Mouse (Mus musculus) midbrain, embryonic 11.5 days (tissue): ENCODE results near the gene Pknox2. TPM values are rescaled to one million over a fixed set of nuclear protein-coding genes. Genes with fewer than 3 reads are reported as not detected.

Experiments used
- ATAC-seq: fragments of 200-750 bp; cut with Nextera tagmentation; 2 replicates; pipeline ENCODE4 v1.8.0; 2017; ENCODE audit warnings: moderate TSS enrichment, moderate library complexity; ENCODE audit not compliant: low FRiP score
- DNase-seq: peaks from one replicate; pipeline ENCODE4 v3.0.0; 2015; ENCODE audit warnings: low spot score; ENCODE audit errors: missing footprints
- H3K27ac ChIP-seq: fragments of 300-500 bp; sonication (generic); 2 replicates; pipeline ENCODE4 v1.5.1; 2014; ENCODE audit warnings: low read depth, low read length
- H3K27me3 ChIP-seq: fragments of 300-500 bp; sonication (generic); 2 replicates; pipeline ENCODE4 v1.6.1; 2014; ENCODE audit warnings: mild to moderate bottlenecking, low read length, moderate library complexity, mixed read lengths; ENCODE audit not compliant: control insufficient read depth, insufficient read depth
- H3K36me3 ChIP-seq: fragments of 300-500 bp; sonication (generic); 2 replicates; pipeline ENCODE4 v1.6.1; 2014; ENCODE audit warnings: mild to moderate bottlenecking, low read length, moderate library complexity, mixed read lengths; ENCODE audit not compliant: control insufficient read depth, insufficient read depth
- H3K4me1 ChIP-seq: fragments of 300-500 bp; sonication (generic); 2 replicates; pipeline ENCODE4 v1.6.1; 2014; ENCODE audit warnings: low read length; ENCODE audit not compliant: control insufficient read depth, insufficient read depth
- H3K4me2 ChIP-seq: fragments of 300-500 bp; sonication (generic); 2 replicates; pipeline ENCODE4 v1.6.1; 2014; ENCODE audit warnings: mild to moderate bottlenecking, moderate library complexity
- H3K4me3 ChIP-seq: fragments of 300-500 bp; sonication (generic); 2 replicates; pipeline ENCODE4 v1.5.1; 2014; ENCODE audit warnings: low read depth, low read length
- H3K9ac ChIP-seq: fragments of 300-500 bp; sonication (generic); 2 replicates; pipeline ENCODE4 v1.6.1; 2014; ENCODE audit warnings: low read length
- H3K9me3 ChIP-seq: fragments of 300-500 bp; sonication (generic); 2 replicates; pipeline ENCODE4 v1.6.1; 2016; ENCODE audit warnings: low read length; ENCODE audit not compliant: control insufficient read depth
- WGBS: fragments of 180-500 bp; shearing (Covaris S2); extraction: QIAGEN DNeasy Blood & Tissue Kit; methylation state at CpG from one replicate; pipeline ENCODE4 v1.1.7; 2014; 5-methylcytosine and 5-hydroxymethylcytosine counted together
- polyA plus RNA-seq: library from polyadenylated mRNA; unstranded; fragments of >200 nt; fragmentation: Nextera tagmentation; extraction: Ambion mirVana; gene quantifications from 2 replicates; pipeline ENCODE4 v1.2.1, GENCODE M21; 2014

Gene Pknox2
- polyA plus RNA-seq, 1 experiment from 2014 or later, result 20.2 TPM

DNA sequence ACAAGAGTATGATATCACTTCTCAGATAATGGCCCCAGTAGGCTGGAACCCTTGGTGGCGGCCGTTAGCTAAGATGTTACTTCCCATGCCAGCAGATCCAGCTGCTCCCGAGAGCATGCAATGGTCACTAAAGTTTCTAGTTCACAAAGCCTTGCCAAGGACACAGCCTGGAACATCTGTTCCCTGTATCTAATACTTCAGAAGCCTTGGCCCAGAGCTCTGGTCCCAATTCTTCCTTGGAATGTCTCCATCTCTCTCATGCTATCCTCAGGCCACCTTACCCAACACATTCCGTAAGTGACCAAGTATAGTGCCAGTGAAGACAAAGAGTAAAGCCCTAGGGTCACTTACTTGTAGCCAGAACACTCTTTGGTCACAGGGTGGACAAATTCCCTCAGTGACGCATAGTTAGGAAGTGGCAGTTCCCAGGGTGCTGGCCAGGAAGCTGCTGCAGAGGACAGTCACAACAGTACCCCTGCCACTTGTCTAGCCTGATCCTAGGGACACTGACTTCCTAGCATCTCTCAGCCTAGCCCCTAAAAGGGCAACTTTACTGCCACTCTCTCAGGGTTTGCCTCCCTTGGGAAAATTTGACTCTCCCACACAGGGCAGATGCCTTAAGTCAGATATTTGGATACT, 200.0 kb downstream of the Pknox2 start:
- no peak overlapping the region for H3K27ac ChIP-seq
- H3K9me3 ChIP-seq, result no peaks in the 10 kb centered on the region
- H3K36me3 ChIP-seq, result no peaks in the 10 kb centered on the region
- ATAC-seq, result no peak
- no peak for DNase-seq
- no peak overlapping the region for H3K9ac ChIP-seq
- H3K4me1 ChIP-seq, result peaks cover 12% of the 10 kb centered on the region
- WGBS, result 90% methylated on average over 5 of the region's 5 CpGs
- no peak overlapping the region for H3K4me3 ChIP-seq
- H3K27me3 ChIP-seq, result no peaks in the 10 kb centered on the region
- no peak overlapping the region for H3K4me2 ChIP-seq

DNA sequence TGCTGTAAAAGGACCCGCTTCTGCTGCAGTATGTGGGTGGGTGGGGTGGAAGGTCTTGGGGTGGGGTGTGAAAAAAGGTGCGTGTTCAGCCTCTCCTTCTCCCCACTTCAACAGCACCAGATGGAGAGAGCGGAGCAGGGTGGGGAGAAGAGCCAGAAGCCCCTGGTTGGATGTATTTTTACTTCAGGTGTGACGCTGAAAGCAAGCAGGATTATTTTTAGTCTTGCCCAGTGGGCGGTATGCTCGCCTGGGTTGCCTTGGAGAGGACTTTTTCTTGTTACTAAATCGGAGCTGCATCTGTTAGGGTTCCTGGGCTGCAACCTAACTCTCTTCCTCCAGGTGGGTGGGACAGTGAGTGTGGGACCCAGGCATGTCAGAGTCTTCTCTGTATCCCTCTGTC, 202.4 kb downstream of the Pknox2 start:
- Histone ChIP-seq H3K27ac (no peak overlapping the region), H3K4me1 (peaks cover 10% of the 10 kb centered on the region), H3K4me2 (no peak overlapping the region), H3K4me3 (no peak overlapping the region), H3K36me3 (no peaks in the 10 kb centered on the region), H3K9me3 (no peaks in the 10 kb centered on the region), H3K9ac (no peak overlapping the region), H3K27me3 (no peaks in the 10 kb centered on the region)
- ATAC-seq (no peak), DNase-seq (no peak)
- WGBS, result 73% methylated on average over 7 of the region's 7 CpGs

DNA sequence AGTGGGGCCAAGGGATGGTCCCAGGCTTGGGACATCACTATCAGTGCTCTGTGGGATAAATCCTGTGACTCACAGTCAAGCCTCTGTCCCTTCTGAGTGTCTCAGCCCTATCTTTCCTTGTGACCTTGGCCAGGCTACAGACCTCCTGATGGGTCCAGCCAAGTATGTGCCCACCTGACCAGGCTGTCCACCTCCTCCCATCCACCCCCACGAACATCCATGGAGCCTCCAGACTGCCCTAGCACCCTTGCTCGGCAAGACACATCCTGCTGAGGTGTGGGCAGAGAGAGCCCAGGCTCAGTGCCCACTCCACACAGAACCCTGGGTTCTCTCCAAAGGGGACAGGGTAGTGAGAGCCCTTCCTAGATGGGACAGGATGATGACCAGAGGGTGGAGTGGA, 204.6 kb downstream of the Pknox2 start:
- DNase-seq (no peak), ATAC-seq (no peak)
- H3K27ac ChIP-seq, result no peak overlapping the region
- 97% methylated on average over 2 of the region's 2 CpGs for WGBS
- H3K9me3 ChIP-seq, result no peaks in the 10 kb centered on the region
- no peaks in the 10 kb centered on the region for H3K36me3 ChIP-seq
- no peaks in the 10 kb centered on the region for H3K27me3 ChIP-seq
- H3K4me1 ChIP-seq, result peaks cover 20% of the 10 kb centered on the region
- H3K4me3 ChIP-seq, result no peak overlapping the region
- H3K4me2 ChIP-seq, result no peak overlapping the region
- H3K9ac ChIP-seq, result no peak overlapping the region

DNA sequence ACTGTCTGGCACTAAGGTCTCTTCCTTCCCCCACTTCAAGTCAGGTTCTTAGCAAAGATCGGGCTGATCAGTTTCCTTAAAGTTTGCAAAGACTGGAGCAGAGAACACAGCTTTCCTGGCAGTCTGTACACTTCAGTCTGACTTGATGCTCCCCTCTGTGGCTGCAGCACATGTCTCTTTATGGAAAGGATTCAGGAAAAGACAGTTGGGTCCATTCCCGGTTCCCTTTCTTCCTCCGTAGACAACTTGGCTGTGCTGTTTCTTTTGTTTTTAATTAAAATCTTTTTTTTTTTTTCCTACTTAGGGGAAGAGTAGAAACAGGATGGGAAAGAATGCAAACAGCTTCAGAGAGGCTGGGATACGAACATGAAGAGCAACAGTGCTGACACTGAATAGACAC, 205.1 kb downstream of the Pknox2 start:
- Histone ChIP-seq H3K27ac (no peak overlapping the region), H3K4me1 (peaks cover 20% of the 10 kb centered on the region), H3K9me3 (no peaks in the 10 kb centered on the region), H3K9ac (no peak overlapping the region), H3K27me3 (no peaks in the 10 kb centered on the region), H3K4me3 (no peak overlapping the region), H3K4me2 (no peak overlapping the region), H3K36me3 (no peaks in the 10 kb centered on the region)
- WGBS, result 83% methylated on average over 4 of the region's 4 CpGs
- DNase-seq (no peak), ATAC-seq (no peak)

DNA sequence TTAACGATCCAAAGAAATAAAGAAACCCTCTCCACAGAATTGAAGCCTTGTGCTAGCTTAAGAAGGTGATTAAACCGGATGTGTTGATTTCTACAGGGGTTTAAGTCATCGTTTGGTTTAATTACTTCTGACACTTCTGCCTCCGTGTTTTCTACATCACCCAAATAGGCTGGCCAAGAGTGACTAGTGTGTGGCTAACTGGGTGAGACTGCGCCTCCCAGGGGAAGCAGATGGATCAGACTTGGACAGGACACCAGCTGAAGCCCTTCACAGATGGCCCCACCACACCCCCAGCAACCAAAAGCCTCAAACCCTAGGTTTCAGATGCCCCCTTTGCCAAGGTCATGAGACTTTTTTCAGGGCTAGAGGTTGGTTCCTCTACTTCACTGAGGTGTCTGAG, 205.6 kb downstream of the Pknox2 start:
- no peak overlapping the region for H3K4me3 ChIP-seq
- no peak overlapping the region for H3K9ac ChIP-seq
- H3K4me2 ChIP-seq, result no peak overlapping the region
- DNase-seq, result no peak
- WGBS, result 11% methylated on average over 5 of the region's 5 CpGs
- H3K27me3 ChIP-seq, result no peaks in the 10 kb centered on the region
- no peak overlapping the region for H3K27ac ChIP-seq
- ATAC-seq, result no peak
- no peaks in the 10 kb centered on the region for H3K9me3 ChIP-seq
- H3K4me1 ChIP-seq, result peaks cover 20% of the 10 kb centered on the region
- no peaks in the 10 kb centered on the region for H3K36me3 ChIP-seq

DNA sequence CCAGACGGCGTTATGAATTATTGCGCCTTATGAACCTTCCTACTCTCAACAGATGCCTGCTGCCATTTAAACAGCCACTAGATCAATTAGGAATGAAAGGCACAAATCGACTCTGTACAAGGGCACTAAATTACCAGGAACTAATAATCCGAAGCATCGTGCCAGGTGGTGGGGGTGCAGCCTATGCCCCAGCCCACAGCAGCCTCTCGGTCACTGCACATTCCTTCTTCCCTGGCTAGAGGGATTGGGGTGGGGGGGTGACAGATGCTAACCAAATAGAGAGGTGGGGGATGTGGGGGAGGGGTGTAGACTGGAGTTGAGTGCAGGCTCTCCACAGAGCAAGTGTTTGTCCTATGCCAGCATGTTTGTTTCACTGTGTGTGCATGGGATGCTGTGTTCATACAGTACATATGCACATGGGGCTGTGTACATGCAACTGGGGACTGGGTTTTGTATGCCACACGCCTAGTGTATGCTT, 208.6 kb downstream of the Pknox2 start:
- ATAC-seq (peak; percentile 43; the same call in 1 of the 2 replicates), DNase-seq (no peak)
- Histone ChIP-seq H3K27me3 (no peaks in the 10 kb centered on the region), H3K9ac (no peak overlapping the region), H3K4me2 (no peak overlapping the region), H3K36me3 (no peaks in the 10 kb centered on the region), H3K4me3 (no peak overlapping the region), H3K27ac (no peak overlapping the region), H3K4me1 (peaks cover 27% of the 10 kb centered on the region), H3K9me3 (no peaks in the 10 kb centered on the region)
- WGBS, result 70% methylated on average over 8 of the region's 8 CpGs

DNA sequence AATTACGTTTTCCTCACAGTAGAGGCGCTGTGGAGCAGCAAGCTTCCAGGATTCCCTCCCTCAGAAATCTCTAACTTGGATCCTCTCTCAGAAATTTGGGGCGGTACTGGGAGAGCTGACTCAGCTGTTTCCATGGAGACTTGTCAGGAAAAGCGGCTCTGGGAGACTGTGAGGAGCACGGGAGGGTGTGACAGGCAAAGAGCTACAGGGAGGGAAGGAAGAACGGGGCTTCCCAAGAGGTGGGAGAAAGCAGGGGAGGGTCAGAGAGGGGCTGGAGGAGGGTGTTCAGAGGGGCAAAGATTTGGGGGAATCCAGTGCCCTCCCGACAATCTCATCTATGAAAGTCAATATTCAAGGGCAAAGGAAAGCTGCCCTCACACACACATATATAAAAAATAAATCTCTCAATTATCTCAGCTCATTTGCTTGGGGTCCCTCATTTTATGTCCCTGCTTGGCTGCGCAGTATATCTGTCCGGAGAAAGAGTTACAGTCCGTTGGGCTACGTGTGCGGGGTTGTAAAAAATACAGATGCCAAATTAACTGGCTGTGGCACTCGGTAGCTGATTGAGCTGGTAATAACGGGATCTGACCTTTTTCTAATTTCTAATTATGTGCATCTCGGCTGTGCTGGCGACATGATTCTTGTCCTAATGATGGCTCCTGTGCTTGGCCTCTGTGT, 213.3 kb downstream of the Pknox2 start:
- 46% methylated on average over 16 of the region's 16 CpGs for WGBS
- Histone ChIP-seq H3K4me2 (no peak overlapping the region), H3K4me3 (no peak overlapping the region), H3K27me3 (no peaks in the 10 kb centered on the region), H3K4me1 (peaks cover 12% of the 10 kb centered on the region), H3K27ac (no peak overlapping the region), H3K9ac (no peak overlapping the region), H3K9me3 (no peaks in the 10 kb centered on the region), H3K36me3 (peaks cover 5% of the 10 kb centered on the region; the same call in 1 of the 2 replicates)
- DNase-seq (peak; percentile 97), ATAC-seq (peak; percentile 87)

DNA sequence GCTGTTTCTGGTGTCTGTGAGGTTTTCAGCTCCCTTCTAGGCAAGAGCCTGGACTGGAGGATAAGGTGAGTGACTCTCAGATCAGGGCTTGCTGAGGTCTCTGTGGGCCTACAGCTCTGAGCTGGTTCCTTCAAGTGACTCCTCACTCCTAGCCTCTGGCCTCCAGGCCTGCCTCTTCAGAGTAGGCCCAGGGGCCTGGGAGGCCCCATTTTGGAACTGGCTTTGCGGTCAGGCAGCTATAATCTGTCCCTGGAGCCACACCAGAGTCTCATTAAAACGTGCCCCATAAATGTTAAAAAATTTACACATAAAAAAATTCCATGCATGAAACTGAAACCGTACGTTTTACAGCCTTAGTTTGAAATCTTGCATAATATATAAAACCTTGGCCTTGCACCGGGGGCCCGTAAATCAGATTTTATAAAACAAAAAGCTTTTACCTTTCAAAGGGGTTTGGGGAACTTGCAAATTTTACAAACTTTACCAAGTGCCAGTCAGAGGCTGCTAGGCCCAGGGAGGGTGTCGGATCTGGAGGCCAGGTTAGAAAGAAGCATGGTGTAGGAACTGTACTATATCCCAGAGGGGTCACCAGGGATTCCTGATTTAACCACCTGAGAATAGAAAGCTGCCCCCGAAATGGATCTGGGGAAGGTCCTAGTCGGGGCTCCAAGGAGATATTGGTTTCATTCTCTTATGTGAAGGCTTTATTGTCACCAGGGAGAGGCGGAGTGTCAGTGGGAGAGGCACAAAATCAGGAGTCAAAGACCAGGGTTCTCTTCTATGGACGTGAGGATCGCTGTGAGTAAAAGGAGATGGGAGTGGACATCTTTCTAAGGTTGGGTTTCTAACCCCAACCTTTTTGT, 214.0 kb downstream of the Pknox2 start:
- 69% methylated on average over 12 of the region's 12 CpGs for WGBS
- Histone ChIP-seq H3K9ac (no peak overlapping the region), H3K36me3 (peaks cover 5% of the 10 kb centered on the region; the same call in 1 of the 2 replicates), H3K9me3 (no peaks in the 10 kb centered on the region), H3K4me1 (peaks cover 8% of the 10 kb centered on the region), H3K27ac (no peak overlapping the region), H3K4me3 (no peak overlapping the region), H3K4me2 (no peak overlapping the region), H3K27me3 (no peaks in the 10 kb centered on the region)
- ATAC-seq, result peak; percentile 31
- DNase-seq, result no peak

DNA sequence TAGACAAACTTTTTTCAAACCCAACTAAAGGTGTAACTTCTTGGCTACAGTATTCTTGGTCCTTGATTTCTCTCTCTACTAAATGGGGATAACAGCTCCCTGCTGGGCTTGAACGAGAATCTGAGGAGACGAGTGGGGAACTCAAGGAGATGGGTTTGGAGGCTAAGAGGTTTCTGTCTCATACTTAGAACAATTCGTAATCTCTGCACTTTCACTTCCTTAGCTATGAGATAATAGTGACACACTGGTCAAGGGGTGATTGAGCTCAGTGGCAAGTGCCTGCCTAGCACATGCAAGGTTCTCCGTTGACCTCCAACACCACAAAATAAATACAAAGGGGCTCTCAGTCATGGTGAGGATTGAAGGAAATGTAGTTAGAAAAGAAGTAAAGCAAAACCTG, 215.6 kb downstream of the Pknox2 start:
- H3K4me2 ChIP-seq, result no peak overlapping the region
- H3K27ac ChIP-seq, result no peak overlapping the region
- ATAC-seq (no peak), DNase-seq (no peak)
- no peaks in the 10 kb centered on the region for H3K9me3 ChIP-seq
- H3K4me1 ChIP-seq, result peaks cover 8% of the 10 kb centered on the region
- WGBS, result 87% methylated on average over 4 of the region's 4 CpGs
- H3K36me3 ChIP-seq, result peaks cover 5% of the 10 kb centered on the region; the same call in 1 of the 2 replicates
- H3K27me3 ChIP-seq, result no peaks in the 10 kb centered on the region
- H3K9ac ChIP-seq, result no peak overlapping the region
- H3K4me3 ChIP-seq, result no peak overlapping the region
